Mouse (Mus musculus) stomach, embryonic 16.5 days (tissue): Measurements from ENCODE around the gene Camk2b. TPM values are rescaled to one million over a fixed set of nuclear protein-coding genes. Genes with fewer than 3 reads are reported as not detected.
"Not testable (repeated sequence)": the region's sequence is repeated elsewhere in the genome, so short reads cannot be mapped to it uniquely, and the experiment has no call there.

Experiments used
- ATAC-seq: fragments of 200-750 bp; cut with Nextera tagmentation; 2 replicates; pipeline ENCODE4 v1.8.0; 2017; ENCODE audit warnings: moderate number of reproducible peaks, moderate TSS enrichment; ENCODE audit not compliant: insufficient read depth, low FRiP score
- H3K27ac ChIP-seq: fragments of 300-500 bp; sonication (generic); 2 replicates; pipeline ENCODE4 v1.5.1; 2014; ENCODE audit warnings: low read length
- H3K27me3 ChIP-seq: fragments of 300-500 bp; sonication (generic); 2 replicates; pipeline ENCODE4 v1.6.1; 2014; ENCODE audit warnings: low read length, control low read depth, mixed read lengths; ENCODE audit not compliant: control insufficient read depth, insufficient read depth
- H3K36me3 ChIP-seq: fragments of 300-500 bp; sonication (generic); 2 replicates; pipeline ENCODE4 v1.6.1; 2014; ENCODE audit warnings: low read length; ENCODE audit not compliant: control insufficient read depth, insufficient read depth
- H3K4me1 ChIP-seq: fragments of 300-500 bp; sonication (generic); 2 replicates; pipeline ENCODE4 v1.6.1; 2014; ENCODE audit warnings: low read length, control low read depth, mixed read lengths; ENCODE audit not compliant: control insufficient read depth, insufficient read depth
- H3K4me2 ChIP-seq: fragments of 300-500 bp; sonication (generic); 2 replicates; pipeline ENCODE4 v1.6.1; 2014; ENCODE audit warnings: low read depth, low read length, mixed read lengths
- H3K4me3 ChIP-seq: fragments of 300-500 bp; sonication (generic); replicated peaks from 2 replicates; pipeline ENCODE4 v1.5.1; 2014; ENCODE audit warnings: mild to moderate bottlenecking, low read length
- H3K9ac ChIP-seq: fragments of 300-500 bp; sonication (generic); 2 replicates; pipeline ENCODE4 v1.6.1; 2014; ENCODE audit warnings: low read length
- H3K9me3 ChIP-seq: fragments of 300-500 bp; sonication (generic); replicated peaks from 2 replicates; pipeline ENCODE4 v1.6.1; 2016; ENCODE audit warnings: low read length, control low read depth; ENCODE audit not compliant: control insufficient read depth
- WGBS: fragments of 180-500 bp; shearing (Covaris S2); extraction: QIAGEN DNeasy Blood & Tissue Kit; methylation state at CpG from one replicate; pipeline ENCODE4 v1.1.7; 2014; 5-methylcytosine and 5-hydroxymethylcytosine counted together
- polyA plus RNA-seq: library from polyadenylated mRNA; unstranded; fragments of >200 nt; fragmentation: Nextera tagmentation; extraction: Ambion mirVana; gene quantifications from 2 replicates; pipeline ENCODE4 v1.2.1, GENCODE M21; 2015

The Camk2b gene
- polyA plus RNA-seq, 1 experiment from 2014 or later: 6.0 TPM

GRCm38 (mm10) chr11:5949586-5950352, 116.4 kb downstream of the Camk2b start, which contains the start of gene Gck:
TSS of gene Gck (minus strand) at chr11:5950081.
- H3K36me3 ChIP-seq: no peaks in the 10 kb centered on the region
- no peak within 1 kb of the TSS for H3K4me3 ChIP-seq
- peak; percentile 77 for ATAC-seq
- H3K4me1 ChIP-seq: peaks cover 19% of the 10 kb centered on the region
- H3K27me3 ChIP-seq: no peaks in the 10 kb centered on the region
- WGBS: 58% methylated on average over 8 of the region's 8 CpGs
- 0 out of 2 replicates have a peak within 1 kb of the TSS, but pooled peaks have one; percentile 2 for H3K4me2 ChIP-seq
- H3K9me3 ChIP-seq: no peaks in the 10 kb centered on the region
- no peak within 1 kb of the TSS for H3K27ac ChIP-seq
- H3K9ac ChIP-seq: peak within 1 kb of the TSS; percentile 0; the same call in 1 of the 2 replicates

GRCm38 (mm10) chr11:5948546-5949250, 117.5 kb downstream of the Camk2b start:
- no peaks in the 10 kb centered on the region for H3K27me3 ChIP-seq
- H3K9me3 ChIP-seq: no peaks in the 10 kb centered on the region
- H3K4me2 ChIP-seq: 0 out of 2 replicates have a peak overlapping the region, but pooled peaks have one; percentile 2
- peaks cover 15% of the 10 kb centered on the region for H3K4me1 ChIP-seq
- H3K36me3 ChIP-seq: no peaks in the 10 kb centered on the region
- no peak overlapping the region for H3K9ac ChIP-seq
- ATAC-seq: no peak
- 48% methylated on average over 10 of the region's 10 CpGs for WGBS
- no peak overlapping the region for H3K27ac ChIP-seq
- no peak overlapping the region for H3K4me3 ChIP-seq

GRCm38 (mm10) chr11:5947796-5948195, 118.4 kb downstream of the Camk2b start:
- H3K27ac ChIP-seq: no peak overlapping the region
- peaks cover 15% of the 10 kb centered on the region for H3K4me1 ChIP-seq
- no peaks in the 10 kb centered on the region for H3K36me3 ChIP-seq
- H3K9ac ChIP-seq: no peak overlapping the region
- no peaks in the 10 kb centered on the region for H3K9me3 ChIP-seq
- H3K4me3 ChIP-seq: no peak overlapping the region
- 28% methylated on average over 4 of the region's 4 CpGs for WGBS
- no peak overlapping the region for H3K4me2 ChIP-seq
- no peaks in the 10 kb centered on the region for H3K27me3 ChIP-seq
- ATAC-seq: no peak

GRCm38 (mm10) chr11:5945096-5945495, 121.1 kb downstream of the Camk2b start:
- H3K36me3 ChIP-seq: no peaks in the 10 kb centered on the region
- no peak overlapping the region for H3K4me2 ChIP-seq
- peaks cover 15% of the 10 kb centered on the region for H3K4me1 ChIP-seq
- no peak for ATAC-seq
- 64% methylated on average over 2 of the region's 2 CpGs for WGBS
- no peak overlapping the region for H3K9ac ChIP-seq
- H3K4me3 ChIP-seq: no peak overlapping the region
- no peaks in the 10 kb centered on the region for H3K9me3 ChIP-seq
- H3K27ac ChIP-seq: no peak overlapping the region
- H3K27me3 ChIP-seq: no peaks in the 10 kb centered on the region

GRCm38 (mm10) chr11:5942966-5943365, 123.2 kb downstream of the Camk2b start:
- 71% methylated on average over 6 of the region's 6 CpGs for WGBS
- Histone ChIP-seq H3K9me3 (no peaks in the 10 kb centered on the region), H3K4me3 (no peak overlapping the region), H3K27ac (no peak overlapping the region), H3K36me3 (no peaks in the 10 kb centered on the region), H3K4me1 (peaks cover 5% of the 10 kb centered on the region; the same call in 1 of the 2 replicates), H3K27me3 (no peaks in the 10 kb centered on the region), H3K9ac (no peak overlapping the region), H3K4me2 (no peak overlapping the region)
- ATAC-seq: no peak

GRCm38 (mm10) chr11:5934531-5934930, 131.6 kb downstream of the Camk2b start:
- H3K9ac ChIP-seq, H3K4me2 ChIP-seq, H3K27me3 ChIP-seq, H3K27ac ChIP-seq, ATAC-seq, H3K9me3 ChIP-seq, H3K4me1 ChIP-seq, H3K36me3 ChIP-seq, H3K4me3 ChIP-seq: not testable (repeated sequence)
- 94% methylated on average over 11 of the region's 11 CpGs for whole genome bisulfite sequencing

GRCm38 (mm10) chr11:5931947-5932346, 134.2 kb downstream of the Camk2b start:
- H3K9me3 ChIP-seq, H3K4me3 ChIP-seq, H3K4me1 ChIP-seq, ATAC-seq, H3K9ac ChIP-seq, H3K4me2 ChIP-seq, H3K27me3 ChIP-seq, H3K27ac ChIP-seq, H3K36me3 ChIP-seq: not testable (repeated sequence)
- WGBS: 89% methylated on average over 6 of the region's 6 CpGs

GRCm38 (mm10) chr11:5930578-5930977, 135.6 kb downstream of the Camk2b start:
- no peaks in the 10 kb centered on the region for H3K4me1 ChIP-seq
- no peaks in the 10 kb centered on the region; the same call in 1 of the 2 replicates for H3K27me3 ChIP-seq
- no peak overlapping the region for H3K4me3 ChIP-seq
- no peaks in the 10 kb centered on the region for H3K36me3 ChIP-seq
- WGBS: 72% methylated on average over 1 of the region's 1 CpGs
- no peaks in the 10 kb centered on the region for H3K9me3 ChIP-seq
- no peak for ATAC-seq
- H3K27ac ChIP-seq: no peak overlapping the region
- no peak overlapping the region for H3K9ac ChIP-seq
- H3K4me2 ChIP-seq: no peak overlapping the region

- Histone ChIP-seq H3K4me1 (no peaks in the 10 kb centered on the region), H3K27ac (no peak overlapping the region), H3K27me3 (no peaks in the 10 kb centered on the region; the same call in 1 of the 2 replicates), H3K9ac (no peak overlapping the region), H3K36me3 (no peaks in the 10 kb centered on the region), H3K4me2 (no peak overlapping the region), H3K4me3 (no peak overlapping the region), H3K9me3 (no peaks in the 10 kb centered on the region)
- ATAC-seq: no peak
- WGBS: 69% methylated on average over 3 of the region's 3 CpGs
These were observed 139.4 kb downstream of the Camk2b start for GRCm38 (mm10) chr11:5926696-5927220.
